Mouse (Mus musculus): ENCODE results near the gene Chl1. TPM values are rescaled to one million over a fixed set of nuclear protein-coding genes. Genes with fewer than 3 reads are reported as not detected.
A peak's percentile ranks its signal among the peaks of the same experiment; 100 is the strongest.

Chl1 gene
- polyA plus RNA-seq, 1 experiment: 0.76 TPM

GRCm38 (mm10) chr6:103665206-103665605 is 154.8 kb downstream of the Chl1 start:
- DNase-seq (ENCODE audit: low read depth): no peak

DNA sequence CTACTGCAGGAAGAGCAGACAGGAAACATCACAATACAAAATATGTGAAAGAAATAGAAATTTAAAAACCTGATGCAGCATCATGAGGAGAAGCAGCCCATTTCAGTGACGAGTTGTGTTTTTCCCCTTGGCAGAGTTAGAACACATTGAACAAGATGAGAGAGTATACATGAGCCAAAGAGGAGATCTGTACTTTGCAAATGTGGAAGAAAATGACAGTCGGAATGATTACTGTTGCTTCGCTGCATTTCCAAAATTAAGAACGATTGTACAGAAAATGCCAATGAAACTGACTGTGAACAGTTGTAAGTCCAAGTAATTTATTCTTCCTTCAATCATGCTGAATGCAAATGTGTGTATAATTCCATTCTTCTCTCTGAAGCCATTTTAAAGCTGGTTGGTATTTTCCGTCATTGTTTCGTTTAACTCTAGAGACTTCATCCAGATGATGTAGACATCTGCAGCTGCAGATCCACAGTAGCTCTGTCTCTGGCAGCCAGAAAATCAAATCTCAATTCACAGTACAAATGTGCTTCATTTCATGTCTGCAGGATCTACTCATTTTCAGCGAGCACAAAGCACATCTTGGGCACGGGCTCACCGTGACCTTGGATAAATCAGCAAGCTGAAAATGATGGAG is 155.4 kb downstream of the Chl1 start:
- no peak for DNase-seq (ENCODE audit: low read depth)

GRCm38 (mm10) chr6:103673111-103673510 is 162.7 kb downstream of the Chl1 start:
- DNase-seq (ENCODE audit: low read depth): no peak

- DNase-seq (ENCODE audit: low read depth): peak; percentile 42
These were observed 163.9 kb downstream of the Chl1 start for GRCm38 (mm10) chr6:103674332-103674731.

GRCm38 (mm10) chr6:103675145-103675544 is 164.8 kb downstream of the Chl1 start:
- DNase-seq (ENCODE audit: low read depth): no peak

DNA sequence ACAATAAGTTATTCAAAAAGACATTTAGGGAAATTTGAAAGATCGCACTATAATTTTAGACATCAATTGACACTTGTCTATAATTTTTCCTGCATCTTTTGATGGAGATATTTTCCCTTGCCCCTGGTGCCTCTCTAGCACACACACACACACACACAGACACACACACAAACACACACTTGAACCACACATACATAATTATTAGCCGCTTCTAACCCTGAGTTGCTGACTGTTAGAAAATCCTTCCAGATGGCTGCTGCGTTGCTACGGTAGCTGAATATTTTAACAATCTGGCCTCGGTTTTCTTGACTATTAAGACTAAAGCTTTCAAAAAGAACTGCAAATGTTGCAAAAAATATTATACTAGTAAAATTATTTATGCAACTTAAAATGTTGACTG is 166.3 kb downstream of the Chl1 start:
- DNase-seq (ENCODE audit: low read depth): no peak

DNA sequence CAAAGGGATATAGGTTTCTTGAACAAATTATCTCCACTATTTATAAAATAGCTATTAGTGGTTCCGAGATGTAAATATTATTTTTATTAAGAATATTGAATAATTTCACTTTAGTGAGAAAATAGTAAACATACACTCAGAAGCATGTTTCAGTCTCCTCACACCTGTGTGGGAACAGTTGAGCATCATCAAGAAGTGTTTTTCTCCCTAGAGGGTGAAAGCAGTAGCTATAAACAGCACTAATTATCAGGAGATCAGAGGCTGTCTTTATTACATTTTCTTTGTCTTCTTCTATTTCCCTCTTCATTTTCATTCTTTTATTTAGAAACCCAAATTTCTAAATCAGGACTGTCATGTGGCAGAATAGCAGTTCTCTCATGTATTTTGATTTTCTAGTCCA is 166.7 kb downstream of the Chl1 start:
- DNase-seq (ENCODE audit: low read depth): no peak

GRCm38 (mm10) chr6:103682854-103683574 is 172.6 kb downstream of the Chl1 start:
- DNase-seq (ENCODE audit: low read depth): peak; percentile 2

DNA sequence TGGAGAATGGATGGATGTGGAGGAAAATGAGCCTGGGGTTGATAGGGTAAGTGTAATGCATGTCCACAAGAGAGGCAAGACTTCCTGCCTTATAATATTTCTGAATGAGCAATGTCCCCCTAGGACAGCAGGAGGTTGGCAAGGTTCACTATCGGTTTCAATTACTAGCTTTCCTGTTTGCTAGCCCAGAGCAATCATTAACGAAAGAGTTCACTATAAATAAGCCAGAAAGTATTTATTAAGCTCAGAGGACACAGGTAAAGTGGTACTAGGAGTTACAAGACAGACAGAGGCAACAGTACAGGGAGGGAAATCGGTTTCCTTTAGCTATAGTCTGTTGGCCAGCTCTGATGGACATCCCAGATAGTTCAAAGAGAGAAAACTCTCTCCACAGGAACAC is 182.1 kb downstream of the Chl1 start:
- no peak for DNase-seq (ENCODE audit: low read depth)

DNA sequence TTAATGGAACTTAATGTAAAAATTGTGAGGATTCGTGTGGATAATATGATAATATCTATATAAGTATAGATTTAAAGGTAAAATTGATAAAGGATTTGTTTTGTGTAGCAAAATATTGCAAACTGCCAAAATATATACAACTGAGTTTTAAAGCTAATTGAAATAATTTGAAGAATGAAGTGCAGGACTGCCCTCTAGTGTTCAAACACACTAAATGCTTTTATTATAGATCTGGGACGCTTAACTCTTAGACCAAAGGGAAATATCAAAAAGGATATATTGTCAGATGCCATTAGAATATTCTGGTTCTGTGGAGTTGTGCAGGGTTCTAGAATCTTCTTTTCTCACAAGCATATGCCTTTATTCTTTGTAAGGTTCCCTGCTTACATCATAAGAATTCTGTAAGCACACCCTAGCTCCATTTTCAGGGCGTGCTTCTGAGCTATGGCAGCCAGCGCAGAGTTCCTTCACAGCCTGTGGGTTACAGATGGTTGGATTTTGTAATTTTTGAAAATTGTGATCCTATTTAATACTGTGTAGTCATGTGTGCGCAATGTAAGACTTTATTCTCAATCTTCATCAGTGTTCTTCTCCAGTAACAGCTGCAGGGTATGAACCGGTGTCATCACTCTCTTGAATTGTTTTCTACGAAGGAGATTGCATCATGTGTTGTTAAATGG is 187.1 kb downstream of the Chl1 start:
- no peak for DNase-seq (ENCODE audit: low read depth)

DNA sequence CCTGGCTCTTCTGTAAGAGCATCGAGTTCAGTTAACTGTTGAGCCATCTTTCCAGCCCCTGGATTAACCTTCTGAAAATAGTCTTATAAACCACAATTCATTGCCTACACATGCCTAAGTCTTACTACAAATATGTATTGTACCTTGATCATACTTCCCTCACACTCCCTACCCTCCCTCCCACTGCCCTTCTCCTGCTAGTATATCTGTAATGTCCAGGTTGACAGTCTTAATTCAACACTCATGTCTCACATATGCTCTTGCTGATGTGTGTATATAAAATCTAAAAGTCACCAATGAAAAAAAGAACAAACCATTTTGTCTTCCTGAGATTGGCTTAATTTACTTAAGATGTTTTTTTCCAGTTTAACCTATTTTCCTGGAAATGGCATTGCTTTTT is 189.1 kb downstream of the Chl1 start:
- DNase-seq (ENCODE audit: low read depth): no peak

DNA sequence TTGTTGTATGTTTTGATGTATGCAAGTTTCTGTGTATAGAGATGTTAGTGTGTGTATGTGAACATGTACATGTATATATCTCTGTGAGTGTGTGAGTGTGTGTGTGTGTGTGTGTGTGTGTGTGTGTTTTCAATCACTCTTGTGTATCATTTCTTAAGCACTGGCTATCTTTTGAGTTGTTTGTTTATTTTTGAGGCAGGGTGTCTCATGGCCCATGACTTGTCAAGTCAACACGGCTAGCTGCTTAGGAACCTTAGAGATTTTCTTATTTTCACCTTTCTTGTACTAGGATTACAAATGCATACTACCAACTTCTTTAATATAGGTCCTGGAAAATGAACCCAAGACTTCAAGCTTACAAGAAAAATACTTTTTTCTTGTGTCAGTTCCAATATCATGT is 189.5 kb downstream of the Chl1 start:
- no peak for DNase-seq (ENCODE audit: low read depth)

DNA sequence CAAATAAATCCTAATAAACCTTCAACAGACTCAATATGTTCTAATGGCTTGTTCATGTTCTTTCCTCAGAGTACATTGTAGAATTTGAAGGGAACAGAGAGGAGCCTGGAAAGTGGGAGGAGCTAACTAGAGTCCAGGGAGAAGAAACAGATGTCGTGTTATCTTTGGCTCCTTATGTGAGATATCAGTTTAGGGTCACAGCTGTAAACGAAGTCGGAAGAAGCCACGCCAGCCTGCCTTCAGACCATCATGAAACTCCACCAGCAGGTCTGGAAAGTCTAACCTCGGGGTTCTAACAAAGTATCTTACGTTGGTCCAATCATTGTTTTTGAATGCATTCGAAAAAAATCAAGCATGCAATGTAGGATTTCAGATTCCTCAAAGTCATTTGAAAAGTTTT is 189.9 kb downstream of the Chl1 start:
- no peak for DNase-seq (ENCODE audit: low read depth)

DNA sequence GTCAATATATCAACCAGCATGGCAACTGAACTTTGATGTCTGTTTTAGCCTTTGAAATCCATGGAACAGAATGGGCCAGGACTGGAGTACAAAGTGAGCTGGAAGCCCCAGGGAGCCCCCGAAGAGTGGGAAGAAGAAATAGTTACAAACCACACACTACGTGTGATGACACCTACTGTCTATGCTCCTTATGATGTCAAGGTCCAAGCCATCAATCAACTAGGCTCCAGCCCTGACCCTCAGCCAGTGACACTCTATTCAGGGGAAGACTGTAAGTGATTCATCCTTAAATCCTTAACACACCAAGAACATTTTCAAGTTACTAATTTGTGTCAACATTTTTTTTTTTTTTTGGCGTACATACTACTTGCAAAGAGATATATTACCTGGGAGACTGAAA is 196.0 kb downstream of the Chl1 start:
- DNase-seq (ENCODE audit: low read depth): no peak

GRCm38 (mm10) chr6:103739291-103739690 is 228.9 kb downstream of the Chl1 start:
- no peak for DNase-seq (ENCODE audit: low read depth)

GRCm38 (mm10) chr6:103742784-103743183 is 232.4 kb downstream of the Chl1 start:
- DNase-seq (ENCODE audit: low read depth): no peak

- no peak for DNase-seq (ENCODE audit: low read depth)
These were observed 235.7 kb downstream of the Chl1 start for GRCm38 (mm10) chr6:103746103-103746502.

- DNase-seq (ENCODE audit: low read depth): no peak
These were observed 238.9 kb downstream of the Chl1 start for GRCm38 (mm10) chr6:103749122-103749773.

- no peak for DNase-seq (ENCODE audit: low read depth)
These were observed 243.5 kb downstream of the Chl1 start for GRCm38 (mm10) chr6:103753891-103754290.

DNA sequence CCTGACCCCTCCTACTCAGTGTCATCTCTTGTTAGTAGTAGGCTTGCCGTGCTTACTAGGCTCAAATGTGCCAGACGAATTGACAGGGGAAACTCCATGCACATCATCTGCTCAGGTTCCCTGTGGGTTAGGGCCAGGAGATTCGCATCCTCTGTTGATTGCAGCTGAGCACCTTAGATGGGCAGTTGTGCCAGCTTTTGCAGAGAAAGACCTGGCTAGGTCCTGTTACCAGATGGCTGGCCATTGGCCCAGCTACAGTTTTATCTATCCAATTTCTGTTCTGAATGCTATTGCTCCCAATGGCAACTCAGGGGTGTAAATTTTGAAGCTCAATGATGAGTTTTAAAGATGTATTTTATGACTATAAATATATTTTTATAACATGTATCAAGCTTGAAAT is 256.4 kb downstream of the Chl1 start:
- DNase-seq (ENCODE audit: low read depth): no peak

GRCm38 (mm10) chr6:103781058-103781457 is 270.7 kb downstream of the Chl1 start:
- DNase-seq (ENCODE audit: low read depth): no peak

DNA sequence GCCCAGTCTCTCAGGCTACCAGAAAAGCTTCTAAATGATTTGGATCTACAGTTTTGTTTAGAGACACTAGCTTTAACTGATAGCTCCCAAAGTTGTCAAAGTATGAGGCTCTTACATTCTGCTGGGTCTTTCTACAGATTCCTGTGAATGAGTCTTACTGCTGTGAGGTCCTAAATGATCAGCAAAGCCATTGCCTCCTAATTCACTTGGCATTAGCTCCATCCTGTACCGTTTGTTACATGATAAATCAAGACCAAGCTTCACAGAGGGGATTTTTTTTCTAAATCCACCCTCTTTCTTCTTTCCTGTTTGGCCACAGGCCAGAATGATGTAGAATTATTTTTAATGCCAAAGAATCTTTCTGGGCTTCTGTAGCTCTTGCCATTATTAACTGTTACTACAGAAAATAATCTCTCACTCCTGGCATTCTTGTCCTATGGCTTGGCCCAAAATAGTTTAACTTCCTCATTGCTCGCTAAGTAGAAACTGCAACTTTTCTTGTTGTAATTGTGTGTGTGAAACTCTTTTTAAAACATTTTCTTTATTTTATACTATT is 280.8 kb downstream of the Chl1 start:
- no peak for DNase-seq (ENCODE audit: low read depth)
